Mouse (Mus musculus) kidney, adult 2 months (tissue): ENCODE results near the gene Gm8356. TPM values are rescaled to one million over a fixed set of nuclear protein-coding genes. Genes with fewer than 3 reads are reported as not detected.
"Not testable (repeated sequence)": the region's sequence is repeated elsewhere in the genome, so short reads cannot be mapped to it uniquely, and the experiment has no call there.

ENCODE experiments used
- DNase-seq: peaks from one replicate; pipeline ENCODE4 v3.0.0; 2021
- H3K27ac ChIP-seq: fragments of 200-500 bp; 2 replicates; pipeline ENCODE4 v1.5.1; 2012; ENCODE audit warnings: low read depth, low read length, control low read depth, inconsistent platforms; ENCODE audit not compliant: insufficient read depth
- H3K27me3 ChIP-seq: fragments of 200-500 bp; replicated peaks from 2 replicates; pipeline ENCODE4 v1.6.1; 2012; ENCODE audit warnings: mild to moderate bottlenecking, moderate library complexity, low read length, inconsistent platforms; ENCODE audit not compliant: control insufficient read depth, insufficient read depth
- H3K36me3 ChIP-seq: fragments of 200-500 bp; 2 replicates; pipeline ENCODE4 v1.6.1; 2012; ENCODE audit warnings: mild to moderate bottlenecking, moderate library complexity, low read length, inconsistent platforms; ENCODE audit not compliant: control insufficient read depth, insufficient read depth
- H3K4me1 ChIP-seq: fragments of 200-500 bp; 2 replicates; pipeline ENCODE4 v1.6.1; 2011; ENCODE audit warnings: low read length; ENCODE audit not compliant: control insufficient read depth, insufficient read depth
- H3K4me3 ChIP-seq: fragments of 200-500 bp; 2 replicates; pipeline ENCODE4 v1.5.1; 2011; ENCODE audit warnings: mild to moderate bottlenecking, low read depth, low read length, control low read depth; ENCODE audit not compliant: insufficient read depth
- WGBS: fragments of 180-500 bp; shearing (Covaris S2); methylation state at CpG from one replicate; pipeline ENCODE4 v1.1.7; 2018; 5-methylcytosine and 5-hydroxymethylcytosine counted together
- polyA plus RNA-seq: library from polyadenylated mRNA; depleted of rRNA; stranded (reverse); fragments of >200 nt; gene quantifications from 2 replicates; pipeline ENCODE4 v1.2.3, GENCODE M21; 2012; rRNA removed

Gm8356 gene
- polyA plus RNA-seq: not detected in 2 replicates

GRCm38 (mm10) chr14:6537190-6537589, at the start of gene Gm8356:
Gene Gm8356 (minus strand): TSS chr14:6537290.
- WGBS: 50% methylated on average over 1 of the region's 2 CpGs
- H3K27ac ChIP-seq, DNase-seq, H3K4me1 ChIP-seq, H3K27me3 ChIP-seq, H3K4me3 ChIP-seq, H3K36me3 ChIP-seq: not testable (repeated sequence)

GRCm38 (mm10) chr14:6486331-6486730, 50.8 kb downstream of the Gm8356 start:
- not testable (repeated sequence) for DNase-seq, H3K27ac ChIP-seq, H3K36me3 ChIP-seq, H3K4me1 ChIP-seq, H3K4me3 ChIP-seq, H3K27me3 ChIP-seq
- 35% methylated on average over 1 of the region's 1 CpGs for WGBS

GRCm38 (mm10) chr14:6485541-6485940, 51.5 kb downstream of the Gm8356 start:
- not testable (repeated sequence) for DNase-seq, H3K36me3 ChIP-seq, H3K27ac ChIP-seq, H3K27me3 ChIP-seq, H3K4me1 ChIP-seq, H3K4me3 ChIP-seq
- WGBS: 50% methylated on average over 1 of the region's 1 CpGs

GRCm38 (mm10) chr14:6482126-6482525, 55.0 kb downstream of the Gm8356 start:
- peak; percentile 89 for DNase-seq
- WGBS: 62% methylated on average over 7 of the region's 8 CpGs

More at GRCm38 (mm10) chr14:6482126-6482525, 55.0 kb downstream of the Gm8356 start:
- H3K27me3 ChIP-seq, H3K4me3 ChIP-seq, H3K27ac ChIP-seq, H3K36me3 ChIP-seq, H3K4me1 ChIP-seq: not testable (repeated sequence)

Other genes starting within 250 kb of the Gm8356 start
- not detected in 2 replicates for gene Gm21103, start 232.4 kb downstream of the Gm8356 start, polyA plus RNA-seq
- gene Gm3618, start 193.6 kb downstream of the Gm8356 start, polyA plus RNA-seq: not detected in 2 replicates
- not detected in 2 replicates for gene Gm16440, start 147.0 kb downstream of the Gm8356 start, polyA plus RNA-seq
- gene Gm3591, start 124.8 kb downstream of the Gm8356 start, polyA plus RNA-seq: not detected in 2 replicates
- not detected in 2 replicates for gene Gm3594, start 92.7 kb downstream of the Gm8356 start, polyA plus RNA-seq
- 0.06 TPM in 1 of 2 replicates, not detected in the other for gene Gm3629, start 53.3 kb upstream of the Gm8356 start, polyA plus RNA-seq
- gene Gm3460, start 85.1 kb upstream of the Gm8356 start, polyA plus RNA-seq: not detected in 2 replicates
- 0.07 TPM in 1 of 2 replicates, not detected in the other for gene Gm10251, start 146.9 kb upstream of the Gm8356 start, polyA plus RNA-seq
- not detected in 2 replicates for gene Gm8050, start 183.0 kb upstream of the Gm8356 start, polyA plus RNA-seq
- gene Gm3636, start 205.0 kb upstream of the Gm8356 start, polyA plus RNA-seq: 0.06 TPM in 1 of 2 replicates, not detected in the other
- not detected in 2 replicates for gene Gm8362, start 237.1 kb upstream of the Gm8356 start, polyA plus RNA-seq